Mouse (Mus musculus): ENCODE results near the gene T2.
A peak's percentile ranks its signal among the peaks of the same experiment; 100 is the strongest.

GRCm38 (mm10) chr17:8388463-8388862, 32.7 kb downstream of the T2 start:
- TF ChIP-seq CTCF (IDR thresholded peaks at IDR 0.05; ENCODE audit: borderline replicate concordance, control insufficient read depth, extremely low read depth, insufficient read depth, low read length, poor library complexity): peak; percentile 64; the same call in 1 of the 2 replicates
- no peak for TF ChIP-seq POLR2A (IDR thresholded peaks at IDR 0.05; ENCODE audit: control insufficient read depth, extremely low read depth, insufficient read depth, low read length, poor library complexity)

Measured in thymus, adult 2 months (tissue).